Mouse (Mus musculus): ENCODE measurements around the gene Xrcc4. TPM values are rescaled to one million over a fixed set of nuclear protein-coding genes. Genes with fewer than 3 reads are reported as not detected.

Gene Xrcc4
- polyA plus RNA-seq, 1 experiment from 2014 or later: 13.3 TPM

- Histone ChIP-seq H3K9ac (ENCODE audit: low read depth, low read length) (no peak overlapping the region), H3K4me3 (ENCODE audit: low read length) (no peak overlapping the region), H3K27me3 (ENCODE audit: control insufficient read depth, insufficient read depth, low read length) (no peaks in the 10 kb centered on the region), H3K36me3 (ENCODE audit: control insufficient read depth, insufficient read depth, low read length) (no peaks in the 10 kb centered on the region), H3K27ac (ENCODE audit: low read depth, low read length) (no peak overlapping the region), H3K4me2 (replicated peaks; ENCODE audit: low read depth, low read length) (no peak overlapping the region), H3K9me3 (ENCODE audit: control insufficient read depth, low read length) (no peaks in the 10 kb centered on the region), H3K4me1 (ENCODE audit: control insufficient read depth, insufficient read depth, low read length) (no peaks in the 10 kb centered on the region)
- 89% methylated on average over 6 of the region's 6 CpGs for WGBS
- ATAC-seq (ENCODE audit: low FRiP score, low TSS enrichment): no peak
Observed at GRCm38 (mm10) chr13:89913891-89914290, 175.5 kb downstream of the Xrcc4 start.

GRCm38 (mm10) chr13:89906120-89906519 lies 183.3 kb downstream of the Xrcc4 start:
- WGBS: 61% methylated on average over 2 of the region's 2 CpGs
- Histone ChIP-seq H3K4me3 (ENCODE audit: low read length) (no peak overlapping the region), H3K36me3 (ENCODE audit: control insufficient read depth, insufficient read depth, low read length) (no peaks in the 10 kb centered on the region), H3K27me3 (ENCODE audit: control insufficient read depth, insufficient read depth, low read length) (no peaks in the 10 kb centered on the region), H3K27ac (ENCODE audit: low read depth, low read length) (no peak overlapping the region), H3K4me1 (ENCODE audit: control insufficient read depth, insufficient read depth, low read length) (no peaks in the 10 kb centered on the region), H3K4me2 (replicated peaks; ENCODE audit: low read depth, low read length) (no peak overlapping the region), H3K9me3 (ENCODE audit: control insufficient read depth, low read length) (no peaks in the 10 kb centered on the region), H3K9ac (ENCODE audit: low read depth, low read length) (no peak overlapping the region)
- no peak for ATAC-seq (ENCODE audit: low FRiP score, low TSS enrichment)

GRCm38 (mm10) chr13:89899066-89899465 lies 190.3 kb downstream of the Xrcc4 start:
- H3K4me2 ChIP-seq (replicated peaks; ENCODE audit: low read depth, low read length): no peak overlapping the region
- WGBS: 89% methylated on average over 4 of the region's 4 CpGs
- H3K27ac ChIP-seq (ENCODE audit: low read depth, low read length): no peak overlapping the region
- no peak overlapping the region for H3K9ac ChIP-seq (ENCODE audit: low read depth, low read length)
- no peaks in the 10 kb centered on the region for H3K4me1 ChIP-seq (ENCODE audit: control insufficient read depth, insufficient read depth, low read length)
- no peaks in the 10 kb centered on the region for H3K27me3 ChIP-seq (ENCODE audit: control insufficient read depth, insufficient read depth, low read length)
- H3K4me3 ChIP-seq (ENCODE audit: low read length): no peak overlapping the region
- H3K36me3 ChIP-seq (ENCODE audit: control insufficient read depth, insufficient read depth, low read length): no peaks in the 10 kb centered on the region
- ATAC-seq (ENCODE audit: low FRiP score, low TSS enrichment): no peak
- no peaks in the 10 kb centered on the region for H3K9me3 ChIP-seq (ENCODE audit: control insufficient read depth, low read length)

GRCm38 (mm10) chr13:89892140-89892539 lies 197.3 kb downstream of the Xrcc4 start:
- H3K36me3 ChIP-seq (ENCODE audit: control insufficient read depth, insufficient read depth, low read length): no peaks in the 10 kb centered on the region
- H3K4me1 ChIP-seq (ENCODE audit: control insufficient read depth, insufficient read depth, low read length): no peaks in the 10 kb centered on the region
- no peaks in the 10 kb centered on the region for H3K27me3 ChIP-seq (ENCODE audit: control insufficient read depth, insufficient read depth, low read length)
- H3K4me2 ChIP-seq (replicated peaks; ENCODE audit: low read depth, low read length): no peak overlapping the region
- ATAC-seq (ENCODE audit: low FRiP score, low TSS enrichment): no peak
- WGBS: 90% methylated on average over 4 of the region's 4 CpGs
- H3K9me3 ChIP-seq (ENCODE audit: control insufficient read depth, low read length): no peaks in the 10 kb centered on the region
- H3K4me3 ChIP-seq (ENCODE audit: low read length): no peak overlapping the region
- H3K27ac ChIP-seq (ENCODE audit: low read depth, low read length): no peak overlapping the region
- H3K9ac ChIP-seq (ENCODE audit: low read depth, low read length): no peak overlapping the region

GRCm38 (mm10) chr13:89890159-89890558 lies 199.2 kb downstream of the Xrcc4 start:
- WGBS: 98% methylated on average over 1 of the region's 1 CpGs
- H3K9ac ChIP-seq (ENCODE audit: low read depth, low read length): no peak overlapping the region
- H3K27ac ChIP-seq (ENCODE audit: low read depth, low read length): no peak overlapping the region
- H3K4me3 ChIP-seq (ENCODE audit: low read length): no peak overlapping the region
- no peak overlapping the region for H3K4me2 ChIP-seq (replicated peaks; ENCODE audit: low read depth, low read length)
- H3K4me1 ChIP-seq (ENCODE audit: control insufficient read depth, insufficient read depth, low read length): no peaks in the 10 kb centered on the region
- no peaks in the 10 kb centered on the region for H3K9me3 ChIP-seq (ENCODE audit: control insufficient read depth, low read length)
- H3K36me3 ChIP-seq (ENCODE audit: control insufficient read depth, insufficient read depth, low read length): no peaks in the 10 kb centered on the region
- H3K27me3 ChIP-seq (ENCODE audit: control insufficient read depth, insufficient read depth, low read length): no peaks in the 10 kb centered on the region
- ATAC-seq (ENCODE audit: low FRiP score, low TSS enrichment): no peak

GRCm38 (mm10) chr13:89889074-89889473 lies 200.3 kb downstream of the Xrcc4 start:
- Histone ChIP-seq H3K4me3 (ENCODE audit: low read length) (no peak overlapping the region), H3K4me1 (ENCODE audit: control insufficient read depth, insufficient read depth, low read length) (no peaks in the 10 kb centered on the region), H3K27me3 (ENCODE audit: control insufficient read depth, insufficient read depth, low read length) (no peaks in the 10 kb centered on the region), H3K27ac (ENCODE audit: low read depth, low read length) (no peak overlapping the region), H3K4me2 (replicated peaks; ENCODE audit: low read depth, low read length) (no peak overlapping the region), H3K9me3 (ENCODE audit: control insufficient read depth, low read length) (no peaks in the 10 kb centered on the region), H3K9ac (ENCODE audit: low read depth, low read length) (no peak overlapping the region), H3K36me3 (ENCODE audit: control insufficient read depth, insufficient read depth, low read length) (no peaks in the 10 kb centered on the region)
- WGBS: 80% methylated on average over 5 of the region's 5 CpGs
- no peak for ATAC-seq (ENCODE audit: low FRiP score, low TSS enrichment)

- H3K4me1 ChIP-seq (ENCODE audit: control insufficient read depth, insufficient read depth, low read length): no peaks in the 10 kb centered on the region
- H3K4me2 ChIP-seq (replicated peaks; ENCODE audit: low read depth, low read length): no peak overlapping the region
- no peaks in the 10 kb centered on the region for H3K27me3 ChIP-seq (ENCODE audit: control insufficient read depth, insufficient read depth, low read length)
- H3K27ac ChIP-seq (ENCODE audit: low read depth, low read length): no peak overlapping the region
- H3K9ac ChIP-seq (ENCODE audit: low read depth, low read length): no peak overlapping the region
- H3K36me3 ChIP-seq (ENCODE audit: control insufficient read depth, insufficient read depth, low read length): no peaks in the 10 kb centered on the region
- no peaks in the 10 kb centered on the region for H3K9me3 ChIP-seq (ENCODE audit: control insufficient read depth, low read length)
- H3K4me3 ChIP-seq (ENCODE audit: low read length): no peak overlapping the region
- no peak for ATAC-seq (ENCODE audit: low FRiP score, low TSS enrichment)
- WGBS: 80% methylated on average over 1 of the region's 1 CpGs
Observed at GRCm38 (mm10) chr13:89883523-89883922, 205.9 kb downstream of the Xrcc4 start.

- WGBS: 57% methylated on average over 2 of the region's 2 CpGs
- Histone ChIP-seq H3K9ac (ENCODE audit: low read depth, low read length) (no peak overlapping the region), H3K36me3 (ENCODE audit: control insufficient read depth, insufficient read depth, low read length) (no peaks in the 10 kb centered on the region), H3K4me2 (replicated peaks; ENCODE audit: low read depth, low read length) (no peak overlapping the region), H3K27me3 (ENCODE audit: control insufficient read depth, insufficient read depth, low read length) (no peaks in the 10 kb centered on the region), H3K9me3 (ENCODE audit: control insufficient read depth, low read length) (no peaks in the 10 kb centered on the region), H3K4me3 (ENCODE audit: low read length) (no peak overlapping the region), H3K27ac (ENCODE audit: low read depth, low read length) (no peak overlapping the region), H3K4me1 (ENCODE audit: control insufficient read depth, insufficient read depth, low read length) (no peaks in the 10 kb centered on the region)
- no peak for ATAC-seq (ENCODE audit: low FRiP score, low TSS enrichment)
Observed at GRCm38 (mm10) chr13:89881281-89881680, 208.1 kb downstream of the Xrcc4 start.

- 84% methylated on average over 10 of the region's 10 CpGs for WGBS
- Histone ChIP-seq H3K4me1 (ENCODE audit: control insufficient read depth, insufficient read depth, low read length) (no peaks in the 10 kb centered on the region), H3K9me3 (ENCODE audit: control insufficient read depth, low read length) (no peaks in the 10 kb centered on the region), H3K4me3 (ENCODE audit: low read length) (no peak overlapping the region), H3K27me3 (ENCODE audit: control insufficient read depth, insufficient read depth, low read length) (no peaks in the 10 kb centered on the region), H3K9ac (ENCODE audit: low read depth, low read length) (no peak overlapping the region), H3K27ac (ENCODE audit: low read depth, low read length) (no peak overlapping the region), H3K36me3 (ENCODE audit: control insufficient read depth, insufficient read depth, low read length) (no peaks in the 10 kb centered on the region), H3K4me2 (replicated peaks; ENCODE audit: low read depth, low read length) (no peak overlapping the region)
- ATAC-seq (ENCODE audit: low FRiP score, low TSS enrichment): no peak
Observed at GRCm38 (mm10) chr13:89878832-89879468, 210.5 kb downstream of the Xrcc4 start.

All from kidney, embryonic 14.5 days (tissue).